Mouse (Mus musculus): ENCODE results near the gene Slpi. TPM values are rescaled to one million over a fixed set of nuclear protein-coding genes. Genes with fewer than 3 reads are reported as not detected.
A peak's percentile ranks its signal among the peaks of the same experiment; 100 is the strongest.

The Slpi gene
- polyA plus RNA-seq, 1 experiment from 2014 or later: 82.5 TPM

GRCm38 (mm10) chr2:164404082-164404990 is 15.4 kb upstream of the Slpi start:
- Histone ChIP-seq H3K4me3 (ENCODE audit: low read depth, low read length) (peak overlapping the region; percentile 36), H3K27me3 (replicated peaks; ENCODE audit: control insufficient read depth, insufficient read depth, low read length) (peaks cover 75% of the 10 kb centered on the region), H3K4me1 (replicated peaks; ENCODE audit: control insufficient read depth, insufficient read depth, low read length) (peaks cover 4% of the 10 kb centered on the region; the same call in 1 of the 2 replicates), H3K27ac (ENCODE audit: low read depth, low read length) (0 out of 2 replicates have a peak overlapping the region, but pooled peaks have one; percentile 28), H3K9ac (ENCODE audit: low read depth, low read length) (peak overlapping the region; percentile 26; the same call in 1 of the 2 replicates), H3K4me2 (replicated peaks; ENCODE audit: low read depth) (peak overlapping the region; percentile 66), H3K36me3 (ENCODE audit: control insufficient read depth, insufficient read depth) (no peaks in the 10 kb centered on the region), H3K9me3 (ENCODE audit: control insufficient read depth) (no peaks in the 10 kb centered on the region)
- 0 out of 2 replicates have a peak, but pooled peaks have one; percentile 1 for TF ChIP-seq CTCF (IDR thresholded peaks at IDR 0.05; ENCODE audit: low read depth)
- WGBS: 5% methylated on average over 49 of the region's 49 CpGs
- no peak for ATAC-seq

- Histone ChIP-seq H3K27ac (ENCODE audit: low read depth, low read length) (no peak overlapping the region), H3K4me1 (replicated peaks; ENCODE audit: control insufficient read depth, insufficient read depth, low read length) (peaks cover 4% of the 10 kb centered on the region; the same call in 1 of the 2 replicates), H3K4me2 (replicated peaks; ENCODE audit: low read depth) (peak overlapping the region; percentile 66), H3K9ac (ENCODE audit: low read depth, low read length) (no peak overlapping the region), H3K27me3 (replicated peaks; ENCODE audit: control insufficient read depth, insufficient read depth, low read length) (peaks cover 75% of the 10 kb centered on the region), H3K9me3 (ENCODE audit: control insufficient read depth) (no peaks in the 10 kb centered on the region), H3K4me3 (ENCODE audit: low read depth, low read length) (no peak overlapping the region), H3K36me3 (ENCODE audit: control insufficient read depth, insufficient read depth) (no peaks in the 10 kb centered on the region)
- no peak for TF ChIP-seq CTCF (IDR thresholded peaks at IDR 0.05; ENCODE audit: low read depth)
- no peak for ATAC-seq
- WGBS: 42% methylated on average over 14 of the region's 14 CpGs
Measured at GRCm38 (mm10) chr2:164403396-164404081, 14.6 kb upstream of the Slpi start.

DNA sequence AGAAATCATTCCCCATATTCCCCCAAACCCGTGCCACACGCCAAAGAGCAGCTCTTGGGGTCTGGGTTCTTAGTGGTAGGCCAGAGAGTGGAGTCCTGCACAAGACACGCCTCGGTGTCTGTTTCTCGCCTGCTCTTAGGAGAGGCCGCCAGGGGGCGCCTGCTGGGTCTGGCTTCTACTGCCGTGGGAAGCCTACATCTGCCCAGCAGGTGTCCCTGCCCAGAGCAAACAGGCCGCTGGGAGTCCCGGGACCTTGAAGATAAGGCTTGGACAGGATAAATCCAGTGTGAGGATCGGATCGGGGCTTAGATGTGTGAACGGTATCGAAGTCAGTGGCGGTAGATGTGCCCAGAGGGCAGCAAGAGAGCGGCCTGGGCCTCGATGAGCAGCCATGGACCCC is 14.0 kb upstream of the Slpi start, which contains the start of gene Rbpjl:
TSS of gene Rbpjl (plus strand) at position 236 of the 400 bp plus-strand sequence.
- H3K4me1 ChIP-seq (replicated peaks; ENCODE audit: control insufficient read depth, insufficient read depth, low read length): peaks cover 4% of the 10 kb centered on the region; the same call in 1 of the 2 replicates
- TF ChIP-seq CTCF (IDR thresholded peaks at IDR 0.05; ENCODE audit: low read depth): peak; percentile 98
- peaks cover 69% of the 10 kb centered on the region for H3K27me3 ChIP-seq (replicated peaks; ENCODE audit: control insufficient read depth, insufficient read depth, low read length)
- no peaks in the 10 kb centered on the region for H3K36me3 ChIP-seq (ENCODE audit: control insufficient read depth, insufficient read depth)
- H3K4me3 ChIP-seq (ENCODE audit: low read depth, low read length): no peak within 1 kb of the TSS
- 6% methylated on average over 17 of the region's 17 CpGs for WGBS
- H3K9ac ChIP-seq (ENCODE audit: low read depth, low read length): no peak within 1 kb of the TSS
- ATAC-seq: peak; percentile 65
- peak within 1 kb of the TSS; percentile 66 for H3K4me2 ChIP-seq (replicated peaks; ENCODE audit: low read depth)
- H3K27ac ChIP-seq (ENCODE audit: low read depth, low read length): no peak within 1 kb of the TSS
- no peaks in the 10 kb centered on the region for H3K9me3 ChIP-seq (ENCODE audit: control insufficient read depth)

GRCm38 (mm10) chr2:164396911-164397310 is 8.0 kb upstream of the Slpi start:
- no peak for ATAC-seq
- Histone ChIP-seq H3K4me1 (replicated peaks; ENCODE audit: control insufficient read depth, insufficient read depth, low read length) (no peaks in the 10 kb centered on the region), H3K4me3 (ENCODE audit: low read depth, low read length) (no peak overlapping the region), H3K4me2 (replicated peaks; ENCODE audit: low read depth) (no peak overlapping the region), H3K36me3 (ENCODE audit: control insufficient read depth, insufficient read depth) (no peaks in the 10 kb centered on the region), H3K9me3 (ENCODE audit: control insufficient read depth) (no peaks in the 10 kb centered on the region), H3K27me3 (replicated peaks; ENCODE audit: control insufficient read depth, insufficient read depth, low read length) (peaks cover 27% of the 10 kb centered on the region), H3K9ac (ENCODE audit: low read depth, low read length) (no peak overlapping the region), H3K27ac (ENCODE audit: low read depth, low read length) (no peak overlapping the region)
- 72% methylated on average over 12 of the region's 12 CpGs for WGBS
- no peak for TF ChIP-seq CTCF (IDR thresholded peaks at IDR 0.05; ENCODE audit: low read depth)

DNA sequence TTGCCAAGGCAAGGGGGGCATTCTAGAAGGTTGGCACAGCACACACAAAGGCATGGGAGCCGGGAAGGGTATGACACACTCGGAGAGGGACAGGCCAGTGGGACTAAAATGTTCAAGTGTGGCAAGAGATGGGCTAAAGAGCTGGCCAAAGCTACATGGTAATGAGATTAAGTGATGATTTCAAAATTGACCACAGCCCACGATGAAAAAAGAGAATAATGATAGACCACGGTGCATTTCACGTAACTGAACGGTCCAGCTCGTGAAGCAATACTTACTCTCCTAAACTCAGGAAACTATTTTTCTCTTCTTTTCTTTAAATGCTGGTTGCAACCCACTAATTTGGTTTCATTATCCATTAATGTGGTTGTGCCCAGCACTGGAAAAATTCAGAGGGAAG is 7.2 kb upstream of the Slpi start:
- 93% methylated on average over 7 of the region's 7 CpGs for WGBS
- TF ChIP-seq CTCF (IDR thresholded peaks at IDR 0.05; ENCODE audit: low read depth): no peak
- peaks cover 19% of the 10 kb centered on the region for H3K27me3 ChIP-seq (replicated peaks; ENCODE audit: control insufficient read depth, insufficient read depth, low read length)
- no peaks in the 10 kb centered on the region for H3K9me3 ChIP-seq (ENCODE audit: control insufficient read depth)
- no peaks in the 10 kb centered on the region for H3K4me1 ChIP-seq (replicated peaks; ENCODE audit: control insufficient read depth, insufficient read depth, low read length)
- H3K9ac ChIP-seq (ENCODE audit: low read depth, low read length): no peak overlapping the region
- H3K36me3 ChIP-seq (ENCODE audit: control insufficient read depth, insufficient read depth): no peaks in the 10 kb centered on the region
- no peak overlapping the region for H3K4me2 ChIP-seq (replicated peaks; ENCODE audit: low read depth)
- no peak overlapping the region for H3K4me3 ChIP-seq (ENCODE audit: low read depth, low read length)
- ATAC-seq: no peak
- no peak overlapping the region for H3K27ac ChIP-seq (ENCODE audit: low read depth, low read length)

DNA sequence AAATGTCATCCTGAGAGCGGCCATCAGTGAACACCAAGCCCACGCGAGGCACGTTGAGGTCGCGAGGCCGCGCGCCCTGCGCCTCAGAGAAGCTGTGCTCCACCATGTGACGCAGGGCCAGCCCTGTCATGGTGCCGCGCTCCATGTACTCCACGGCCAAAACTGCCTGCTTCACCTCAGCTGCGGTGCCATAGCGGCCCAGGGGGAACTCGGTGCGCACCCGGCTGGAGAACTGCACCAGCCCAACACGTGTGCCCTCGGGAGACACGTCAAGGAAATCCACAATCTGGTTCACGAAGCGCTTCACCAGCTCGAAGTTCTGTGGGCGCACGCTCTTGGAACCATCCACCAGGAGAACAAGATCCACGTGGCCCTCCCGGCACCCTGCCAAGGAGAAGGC is 4.2 kb upstream of the Slpi start:
- 79% methylated on average over 29 of the region's 29 CpGs for WGBS
- no peak overlapping the region for H3K9ac ChIP-seq (ENCODE audit: low read depth, low read length)
- no peak overlapping the region for H3K4me3 ChIP-seq (ENCODE audit: low read depth, low read length)
- no peaks in the 10 kb centered on the region for H3K36me3 ChIP-seq (ENCODE audit: control insufficient read depth, insufficient read depth)
- no peak overlapping the region for H3K27ac ChIP-seq (ENCODE audit: low read depth, low read length)
- no peak for TF ChIP-seq CTCF (IDR thresholded peaks at IDR 0.05; ENCODE audit: low read depth)
- no peak overlapping the region for H3K4me2 ChIP-seq (replicated peaks; ENCODE audit: low read depth)
- H3K4me1 ChIP-seq (replicated peaks; ENCODE audit: control insufficient read depth, insufficient read depth, low read length): no peaks in the 10 kb centered on the region
- no peak for ATAC-seq
- H3K9me3 ChIP-seq (ENCODE audit: control insufficient read depth): no peaks in the 10 kb centered on the region
- peaks cover 10% of the 10 kb centered on the region for H3K27me3 ChIP-seq (replicated peaks; ENCODE audit: control insufficient read depth, insufficient read depth, low read length)
